12 mouse cellular contexts compared by ENCODE assay signal in the genomic region with DNA sequence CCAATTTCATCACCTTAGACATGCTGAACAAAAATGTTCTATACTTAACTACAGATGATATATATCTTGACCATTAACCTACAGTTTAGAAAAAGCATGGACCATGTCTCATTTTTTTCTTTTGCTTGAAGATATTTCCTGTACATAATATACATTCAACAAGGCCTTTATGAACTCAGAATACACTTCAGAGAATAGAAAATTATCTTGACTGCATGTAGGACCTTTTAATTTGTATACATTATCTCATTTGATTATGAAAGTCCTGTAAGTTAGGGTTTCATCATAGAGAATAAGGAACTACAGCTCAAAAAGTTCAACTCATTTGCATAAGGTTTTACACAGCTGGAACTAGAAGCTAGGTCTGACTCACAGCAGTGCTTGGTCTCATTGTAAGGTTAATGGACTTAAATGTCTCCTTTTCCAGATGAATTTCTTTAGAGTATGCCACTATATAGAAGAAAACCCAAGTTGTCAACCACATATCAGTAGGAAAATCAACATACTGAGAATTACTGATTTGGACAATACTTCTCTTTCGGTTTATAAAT. TPM values are rescaled to one million over a fixed set of nuclear protein-coding genes. Genes with fewer than 3 reads are reported as not detected.
DNase-seq lines count a peak whose midpoint lies in the region; ATAC-seq and TF ChIP-seq lines count a peak whose summit lies in the region.
"Had no signal": no experiment of that assay in that cellular context is flagged by ENCODE, and none has a peak within 500 bp of the region (broad histone marks: within the 10 kb centered on the region; RNA-seq: fewer than 3 reads in every experiment).

No protein-coding gene starts in this region.

- H3K27me3 ChIP-seq in liver, adult 2 months (ENCODE audit: control insufficient read depth, insufficient read depth, low read length) = no peaks in the 10 kb centered on the region
- no peaks in the 10 kb centered on the region for H3K27me3 ChIP-seq in liver, embryonic 11.5 days (replicated peaks; ENCODE audit: control insufficient read depth, insufficient read depth, low read length)
- no peaks in the 10 kb centered on the region for H3K27me3 ChIP-seq in CH12.LX (replicated peaks)
- H3K27me3 ChIP-seq: hindbrain, embryonic 12.5 days; neural tube, embryonic 15.5 days; stomach, embryonic 15.5 days had no signal

- no peak for TF ChIP-seq RAD21 in CH12.LX (IDR thresholded peaks at IDR 0.05; ENCODE audit: low read depth, low read length)

- peak; percentile 94 for TF ChIP-seq EP300 in CH12.LX (IDR thresholded peaks at IDR 0.05; ENCODE audit: low read length)

- H3K79me2 ChIP-seq in liver, adult 2 months (ENCODE audit: control insufficient read depth, insufficient read depth, low read length) = no peaks in the 10 kb centered on the region; the same call in 1 of the 2 replicates
- H3K79me2 ChIP-seq in CH12.LX (replicated peaks; ENCODE audit: control insufficient read depth, extremely low read depth, insufficient read depth, poor library complexity, severe bottlenecking) = peaks cover 18% of the 10 kb centered on the region

- no peak overlapping the region for H3K27ac ChIP-seq in liver, adult 2 months (replicated peaks; ENCODE audit: insufficient read depth, low read depth, low read length)
- no peak overlapping the region for H3K27ac ChIP-seq in liver, embryonic 11.5 days (ENCODE audit: low read depth, low read length)
- peak overlapping the region; percentile 65; the same call in 1 of the 2 replicates for H3K27ac ChIP-seq in CH12.LX (ENCODE audit: insufficient read depth, low read depth)
- H3K27ac ChIP-seq: forebrain, embryonic 10.5 days; hindbrain, embryonic 12.5 days; neural tube, embryonic 15.5 days; stomach, embryonic 15.5 days had no signal

- ATAC-seq in liver, embryonic 11.5 days (replicated peaks; ENCODE audit: low FRiP score) = no peak
- ATAC-seq in megakaryocyte, adult 5-6 weeks (ENCODE audit: poor library complexity, severe bottlenecking) = peak; percentile 56; the same call in 1 of the 2 replicates

- no peak for TF ChIP-seq POLR2A in liver, adult 2 months (IDR thresholded peaks at IDR 0.05; ENCODE audit: extremely low read depth, insufficient read depth, low read length)
- TF ChIP-seq POLR2A in CH12.LX (IDR thresholded peaks at IDR 0.05; ENCODE audit: low read depth, low read length) = no peak

- dilution Hi-C loops in CH12.LX (cut with MboI; ENCODE audit: extremely low pct_ligation_motif_present, extremely low pct_unique_long_range_greater_than_20kb, low sequenced_read_pairs) = no loop called here

- H3K9me3 ChIP-seq in liver, embryonic 11.5 days (ENCODE audit: control insufficient read depth, low read length) = no peaks in the 10 kb centered on the region
- H3K9me3 ChIP-seq in CH12.LX (replicated peaks; ENCODE audit: low read length) = no peaks in the 10 kb centered on the region
- H3K9me3 ChIP-seq: forebrain, embryonic 10.5 days; hindbrain, embryonic 12.5 days; neural tube, embryonic 15.5 days; stomach, embryonic 15.5 days had no signal

- in situ Hi-C loops in CH12.LX (cut with MboI; ENCODE audit: low pct_ligation_motif_present, low pct_unique_long_range_greater_than_20kb, low sequenced_read_pairs) = loop anchor here (5.0 to 10.0 kb wide), 3 partner anchors 98 to 231 kb away; no protein-coding TSS in a partner anchor

- no peak for TF ChIP-seq CTCF in liver, adult 2 months (IDR thresholded peaks at IDR 0.05; ENCODE audit: low read depth, low read length)
- TF ChIP-seq CTCF in CH12.LX (conservative IDR thresholded peaks at IDR 0.05 in 1 of 2, IDR thresholded peaks at IDR 0.05 in 1 of 2; ENCODE audit: low read depth in 2 of 2, low read length in 2 of 2) = no peak

- peak; percentile 8 for DNase-seq in liver, adult 2 months (ENCODE audit: extremely low read depth, low read depth, low spot score)
- DNase-seq in liver, embryonic 11.5 days (ENCODE audit: low spot score) = no peak
- DNase-seq in 416B (ENCODE audit: low read depth) = peak; percentile 74
- DNase-seq in CH12.LX (ENCODE audit: extremely low read depth) = peak; percentile 83
- DNase-seq in thymus, postnatal 36 days = no peak
- DNase-seq in right cerebral cortex, adult 18-20 months = no peak
- DNase-seq in kidney, postnatal 25 days = no peak

- 91% methylated on average over 1 of the region's 1 CpGs for WGBS in liver, adult 2 months
- 91% methylated on average over 1 of the region's 1 CpGs for WGBS in liver, embryonic 11.5 days

- H3K36me3 ChIP-seq in liver, adult 2 months (ENCODE audit: control insufficient read depth, insufficient read depth, low read length) = no peaks in the 10 kb centered on the region
- no peaks in the 10 kb centered on the region for H3K36me3 ChIP-seq in liver, embryonic 11.5 days (ENCODE audit: control insufficient read depth, insufficient read depth, low read length)
- no peaks in the 10 kb centered on the region for H3K36me3 ChIP-seq in CH12.LX (replicated peaks in 1 of 2; ENCODE audit: control insufficient read depth in 1 of 2, insufficient read depth in 1 of 2, low read length in 1 of 2)
- H3K36me3 ChIP-seq: forebrain, embryonic 10.5 days; hindbrain, embryonic 12.5 days; neural tube, embryonic 15.5 days; stomach, embryonic 15.5 days had no signal

- H3K9ac ChIP-seq in liver, adult 2 months (ENCODE audit: low read depth, low read length) = no peak overlapping the region
- H3K9ac ChIP-seq in liver, embryonic 11.5 days (ENCODE audit: low read depth, low read length) = no peak overlapping the region
- H3K9ac ChIP-seq in CH12.LX (ENCODE audit: insufficient read depth, low read depth) = peak overlapping the region; percentile 86
- H3K9ac ChIP-seq: hindbrain, embryonic 12.5 days; neural tube, embryonic 15.5 days; stomach, embryonic 15.5 days had no signal

- no peak overlapping the region for H3K4me3 ChIP-seq in liver, adult 2 months (ENCODE audit: insufficient read depth, low read depth, low read length)
- no peak overlapping the region for H3K4me3 ChIP-seq in liver, embryonic 11.5 days (ENCODE audit: low read depth, low read length)
- peak overlapping the region in 2 of 3 experiments; percentile 22 to 23 for H3K4me3 ChIP-seq in CH12.LX (replicated peaks in 1 of 3; ENCODE audit: low read depth in 2 of 3, low read length in 2 of 3, poor library complexity in 1 of 3)
- H3K4me3 ChIP-seq: hindbrain, embryonic 12.5 days; stomach, embryonic 15.5 days had no signal

- no peak overlapping the region for H3K4me2 ChIP-seq in liver, embryonic 11.5 days
- peak overlapping the region; percentile 52; the same call in 1 of the 2 replicates for H3K4me2 ChIP-seq in CH12.LX (ENCODE audit: insufficient read depth, low read depth, poor library complexity, severe bottlenecking)
- H3K4me2 ChIP-seq: stomach, embryonic 15.5 days had no signal

- H3K4me1 ChIP-seq in liver, adult 2 months (ENCODE audit: control insufficient read depth, insufficient read depth, low read length) = peaks cover 6% of the 10 kb centered on the region; the same call in 1 of the 2 replicates
- peaks cover 8% of the 10 kb centered on the region for H3K4me1 ChIP-seq in liver, embryonic 11.5 days (replicated peaks; ENCODE audit: control insufficient read depth, insufficient read depth, low read length)
- peaks cover 13 to 46% of the 10 kb centered on the region in 2 experiments for H3K4me1 ChIP-seq in CH12.LX (ENCODE audit: control insufficient read depth in 1 of 2, insufficient read depth in 2 of 2)

TF ChIP-seq in CH12.LX, 34 proteins besides CTCF, POLR2A, EP300 and RAD21 (continues in another document):
- TF ChIP-seq IRF4 (IDR thresholded peaks at IDR 0.05; ENCODE audit: low read depth, low read length) (peak; percentile 84), POLR2AphosphoS2 (IDR thresholded peaks at IDR 0.05; ENCODE audit: low read depth, low read length) (no peak), MEF2A (IDR thresholded peaks at IDR 0.05; ENCODE audit: borderline replicate concordance, low read depth, low read length) (peak; percentile 68), USF1 (IDR thresholded peaks at IDR 0.05; ENCODE audit: low read depth, low read length) (no peak), ZMIZ1 (IDR thresholded peaks at IDR 0.05; ENCODE audit: low read depth, low read length) (no peak), RCOR1 (conservative IDR thresholded peaks at IDR 0.05; ENCODE audit: low read depth, low read length) (peak; percentile 73; the same call in 1 of the 2 replicates), KAT2A (IDR thresholded peaks at IDR 0.05; ENCODE audit: insufficient replicate concordance, low read length) (no peak), PAX5 (IDR thresholded peaks at IDR 0.05; ENCODE audit: low read length) (no peak), JUND (conservative IDR thresholded peaks at IDR 0.05; ENCODE audit: low read depth, low read length) (peak; percentile 87), JUN (IDR thresholded peaks at IDR 0.05; ENCODE audit: insufficient read depth, low read depth, low read length) (peak; percentile 79), E2F4 (IDR thresholded peaks at IDR 0.05; ENCODE audit: insufficient replicate concordance, low read depth, low read length) (no peak), MXI1 (IDR thresholded peaks at IDR 0.05; ENCODE audit: low read depth, low read length) (no peak), ELF1 (IDR thresholded peaks at IDR 0.05; ENCODE audit: low read depth, low read length) (peak; percentile 46; the same call in 1 of the 2 replicates), HCFC1 (IDR thresholded peaks at IDR 0.05; ENCODE audit: low read depth, low read length) (peak; percentile 20; the same call in 1 of the 2 replicates), CHD2 (IDR thresholded peaks at IDR 0.05; ENCODE audit: low read length) (peak; percentile 17; the same call in 1 of the 2 replicates), GABPA (IDR thresholded peaks at IDR 0.05; ENCODE audit: insufficient replicate concordance, low read depth, low read length) (no peak), SIN3A (IDR thresholded peaks at IDR 0.05; ENCODE audit: low read length) (0 out of 2 replicates have a peak, but pooled peaks have one; percentile 63)

RNA-seq across cellular contexts. Expression of a gene that starts 1.9 kb away (rescaled TPM):
- 19.8 and 20.1 TPM in 2 replicates for total RNA-seq in liver, adult 2 months (2014; rRNA removed)
- 3.4 and 3.7 TPM in 2 replicates for polyA plus RNA-seq in liver, adult 2 months (2012; rRNA removed)
- polyA plus RNA-seq in liver, embryonic 11.5 days (2014; fragmentation: Nextera tagmentation; extraction: Ambion mirVana) = 9.9 and 12.1 TPM in 2 replicates
- total RNA-seq in CH12.LX (2012; rRNA removed) (6.3 and 6.5 TPM in 2 replicates), CH12.LX (2014; rRNA removed) (5.2 and 5.9 TPM in 2 replicates)
- polyA plus RNA-seq in CH12.LX (2012; ENCODE audit: insufficient read length, low read depth) = 11.4 and 14.6 TPM in 2 replicates
- total RNA-seq in megakaryocyte, adult 5-6 weeks (2015) = 104 and 109 TPM in 2 replicates
- total RNA-seq in megakaryocyte, adult 5-6 weeks (2017) = 84.5 and 97.2 TPM in 2 replicates

RNA-seq across cellular contexts. Expression of a gene that starts 25.4 kb away (rescaled TPM):
- 0.07 and 0.09 TPM in 2 replicates for total RNA-seq in liver, adult 2 months (2014; rRNA removed)
- not detected in 2 replicates for polyA plus RNA-seq in liver, adult 2 months (2012; rRNA removed)
- polyA plus RNA-seq in liver, embryonic 11.5 days (2014; fragmentation: Nextera tagmentation; extraction: Ambion mirVana) = 0.41 and 0.73 TPM in 2 replicates
- 0.29 and 0.38 TPM in 2 replicates for total RNA-seq in CH12.LX (2012; rRNA removed)
- 0.24 and 0.27 TPM in 2 replicates for total RNA-seq in CH12.LX (2014; rRNA removed)
- polyA plus RNA-seq in CH12.LX (2012; ENCODE audit: insufficient read length, low read depth) = 0.43 and 0.97 TPM in 2 replicates
- 1.3 TPM in 2 replicates for total RNA-seq in megakaryocyte, adult 5-6 weeks (2015)
- total RNA-seq in megakaryocyte, adult 5-6 weeks (2017) = 0.99 and 2.6 TPM in 2 replicates

Comparison
In these comparisons a context has a peak if more than half of its experiments do, and no peak if none do; other contexts are left out.
1. DNase-seq: peak in liver, adult 2 months (single experiment), 416B (single experiment) and CH12.LX (single experiment); none in liver, embryonic 11.5 days (single experiment), thymus, postnatal 36 days (0 of 2), right cerebral cortex, adult 18-20 months (single experiment) and kidney, postnatal 25 days (0 of 2).
2. H3K4me3 ChIP-seq: peak in CH12.LX (2 of 3); none in liver, adult 2 months (single experiment) and liver, embryonic 11.5 days (single experiment).